Mouse (Mus musculus): ENCODE data around the gene Rasgef1b. TPM values are rescaled to one million over a fixed set of nuclear protein-coding genes. Genes with fewer than 3 reads are reported as not detected.
A peak's percentile ranks its signal among the peaks of the same experiment; 100 is the strongest.

Gene Rasgef1b
- polyA plus RNA-seq, 1 experiment from 2014 or later = 83.7 TPM

- ATAC-seq (ENCODE audit: low read depth) = no peak
- no peaks in the 10 kb centered on the region for H3K36me3 ChIP-seq (ENCODE audit: control insufficient read depth, insufficient read depth, low read length)
- WGBS = 89% methylated on average over 5 of the region's 5 CpGs
- H3K9ac ChIP-seq (replicated peaks; ENCODE audit: low read depth, low read length) = no peak overlapping the region
- H3K4me3 ChIP-seq (ENCODE audit: low read depth, low read length) = no peak overlapping the region
- no peaks in the 10 kb centered on the region for H3K27me3 ChIP-seq (ENCODE audit: control insufficient read depth, insufficient read depth, low read length)
- no peak overlapping the region for H3K4me2 ChIP-seq (ENCODE audit: low read depth, low read length)
- H3K27ac ChIP-seq (ENCODE audit: low read depth, low read length) = no peak overlapping the region
- H3K4me1 ChIP-seq (ENCODE audit: control insufficient read depth, insufficient read depth, low read length) = no peaks in the 10 kb centered on the region
- no peaks in the 10 kb centered on the region for H3K9me3 ChIP-seq (ENCODE audit: control insufficient read depth, low read length)
Observed at GRCm38 (mm10) chr5:99267338-99267737, 461.5 kb downstream of the Rasgef1b start.

DNA sequence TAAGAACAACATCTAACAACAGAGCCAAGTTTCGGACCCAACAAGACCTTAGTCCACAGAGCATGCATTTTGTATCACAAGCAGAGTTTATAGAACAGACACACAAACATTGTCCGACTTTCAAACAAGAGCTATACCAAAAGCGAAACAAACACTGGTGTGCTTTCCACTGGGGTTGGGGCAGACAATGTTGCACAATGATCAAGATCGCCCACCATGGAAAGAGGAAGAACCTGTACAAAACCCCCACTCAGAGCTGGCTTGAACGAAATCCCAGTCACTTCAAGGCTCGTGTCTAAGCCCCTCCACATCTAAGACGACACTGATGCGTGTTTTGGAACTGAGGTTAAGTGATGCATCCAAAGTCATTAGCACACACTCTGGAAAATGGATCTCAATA, 462.6 kb downstream of the Rasgef1b start:
- Histone ChIP-seq H3K4me3 (ENCODE audit: low read depth, low read length) (no peak overlapping the region), H3K9ac (replicated peaks; ENCODE audit: low read depth, low read length) (no peak overlapping the region), H3K4me2 (ENCODE audit: low read depth, low read length) (no peak overlapping the region), H3K27me3 (ENCODE audit: control insufficient read depth, insufficient read depth, low read length) (no peaks in the 10 kb centered on the region), H3K36me3 (ENCODE audit: control insufficient read depth, insufficient read depth, low read length) (no peaks in the 10 kb centered on the region), H3K27ac (ENCODE audit: low read depth, low read length) (no peak overlapping the region), H3K9me3 (ENCODE audit: control insufficient read depth, low read length) (no peaks in the 10 kb centered on the region), H3K4me1 (ENCODE audit: control insufficient read depth, insufficient read depth, low read length) (no peaks in the 10 kb centered on the region)
- no peak for ATAC-seq (ENCODE audit: low read depth)
- WGBS = 91% methylated on average over 8 of the region's 8 CpGs

DNA sequence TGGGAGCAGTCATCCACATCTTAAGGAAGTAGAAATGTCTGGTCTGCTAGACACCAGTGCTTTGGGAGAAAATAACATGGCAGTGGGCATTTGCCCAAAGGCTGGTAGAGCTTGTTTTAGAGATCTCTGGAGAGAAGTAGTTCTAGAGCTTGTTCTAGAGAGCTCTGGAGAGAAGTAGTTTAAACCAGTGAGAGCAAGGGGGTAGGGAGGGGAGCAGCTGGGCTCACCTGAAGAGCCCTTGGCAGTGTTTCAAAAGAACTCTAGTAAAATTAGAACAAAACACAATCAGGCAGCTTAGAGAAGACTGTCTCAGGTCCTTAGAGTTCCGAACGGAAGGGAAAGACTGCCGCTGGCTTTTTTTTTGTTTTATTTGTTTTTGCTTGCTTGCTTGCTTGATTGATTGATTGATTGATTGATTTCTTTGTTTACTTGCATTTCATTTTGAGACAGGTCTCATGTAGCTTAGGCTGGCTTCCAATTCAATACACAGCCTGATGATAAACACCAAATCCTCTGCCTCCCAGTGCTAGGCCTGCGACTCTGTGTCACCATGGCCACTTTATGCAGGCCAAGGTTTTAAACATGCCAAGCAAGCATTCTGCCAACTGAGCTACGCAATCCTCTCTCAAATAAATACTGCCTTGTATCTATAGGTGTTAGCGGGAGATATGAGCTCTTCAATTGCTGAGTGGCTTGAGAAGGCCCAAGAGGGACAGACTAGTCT, 466.5 kb downstream of the Rasgef1b start:
- Histone ChIP-seq H3K4me1 (ENCODE audit: control insufficient read depth, insufficient read depth, low read length) (no peaks in the 10 kb centered on the region), H3K4me2 (ENCODE audit: low read depth, low read length) (no peak overlapping the region), H3K9ac (replicated peaks; ENCODE audit: low read depth, low read length) (no peak overlapping the region), H3K27ac (ENCODE audit: low read depth, low read length) (no peak overlapping the region), H3K36me3 (ENCODE audit: control insufficient read depth, insufficient read depth, low read length) (no peaks in the 10 kb centered on the region), H3K4me3 (ENCODE audit: low read depth, low read length) (no peak overlapping the region), H3K27me3 (ENCODE audit: control insufficient read depth, insufficient read depth, low read length) (no peaks in the 10 kb centered on the region), H3K9me3 (ENCODE audit: control insufficient read depth, low read length) (no peaks in the 10 kb centered on the region)
- ATAC-seq (ENCODE audit: low read depth) = no peak
- 66% methylated on average over 6 of the region's 6 CpGs for WGBS

DNA sequence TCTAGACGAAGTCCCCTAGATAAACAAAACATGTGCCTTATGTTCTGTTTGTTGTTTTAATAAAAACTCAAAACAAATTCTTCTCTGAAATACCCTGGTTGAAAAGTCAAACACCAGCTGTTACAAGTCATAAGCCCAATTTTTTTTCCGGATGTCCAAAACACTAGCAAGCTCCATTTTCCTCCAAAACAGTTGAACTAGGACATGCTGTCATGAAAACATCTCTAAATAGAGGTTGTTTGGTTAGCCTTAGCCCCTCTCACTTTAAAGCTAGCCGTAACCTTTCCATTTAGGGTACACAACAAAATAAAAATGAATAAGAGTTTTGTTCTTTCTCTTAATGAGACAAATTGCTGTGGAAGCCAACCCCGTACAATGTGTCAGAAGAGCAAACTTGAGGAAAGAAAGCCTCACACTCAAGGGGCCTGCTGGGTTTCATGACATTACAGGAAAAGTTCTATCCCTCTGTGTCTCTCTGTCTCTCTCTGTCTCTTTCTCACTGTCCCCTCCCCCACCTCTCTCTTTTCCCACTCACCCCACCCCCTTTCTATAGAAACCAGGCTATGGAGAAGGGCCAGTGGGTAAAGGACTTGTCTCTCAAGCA, 467.6 kb downstream of the Rasgef1b start:
- H3K4me1 ChIP-seq (ENCODE audit: control insufficient read depth, insufficient read depth, low read length) = no peaks in the 10 kb centered on the region
- H3K36me3 ChIP-seq (ENCODE audit: control insufficient read depth, insufficient read depth, low read length) = no peaks in the 10 kb centered on the region
- H3K4me3 ChIP-seq (ENCODE audit: low read depth, low read length) = no peak overlapping the region
- H3K27ac ChIP-seq (ENCODE audit: low read depth, low read length) = no peak overlapping the region
- no peaks in the 10 kb centered on the region for H3K27me3 ChIP-seq (ENCODE audit: control insufficient read depth, insufficient read depth, low read length)
- H3K9me3 ChIP-seq (ENCODE audit: control insufficient read depth, low read length) = no peaks in the 10 kb centered on the region
- H3K9ac ChIP-seq (replicated peaks; ENCODE audit: low read depth, low read length) = no peak overlapping the region
- no peak for ATAC-seq (ENCODE audit: low read depth)
- 86% methylated on average over 4 of the region's 4 CpGs for WGBS
- no peak overlapping the region for H3K4me2 ChIP-seq (ENCODE audit: low read depth, low read length)

GRCm38 (mm10) chr5:99258003-99258500, 470.8 kb downstream of the Rasgef1b start:
- H3K36me3 ChIP-seq (ENCODE audit: control insufficient read depth, insufficient read depth, low read length) = no peaks in the 10 kb centered on the region
- no peak for ATAC-seq (ENCODE audit: low read depth)
- H3K4me3 ChIP-seq (ENCODE audit: low read depth, low read length) = no peak overlapping the region
- WGBS = 52% methylated on average over 4 of the region's 4 CpGs
- no peak overlapping the region for H3K4me2 ChIP-seq (ENCODE audit: low read depth, low read length)
- H3K27me3 ChIP-seq (ENCODE audit: control insufficient read depth, insufficient read depth, low read length) = no peaks in the 10 kb centered on the region
- H3K9ac ChIP-seq (replicated peaks; ENCODE audit: low read depth, low read length) = no peak overlapping the region
- H3K27ac ChIP-seq (ENCODE audit: low read depth, low read length) = no peak overlapping the region
- H3K9me3 ChIP-seq (ENCODE audit: control insufficient read depth, low read length) = no peaks in the 10 kb centered on the region
- H3K4me1 ChIP-seq (ENCODE audit: control insufficient read depth, insufficient read depth, low read length) = no peaks in the 10 kb centered on the region

GRCm38 (mm10) chr5:99252203-99253135, 476.4 kb downstream of the Rasgef1b start:
- peaks cover 17% of the 10 kb centered on the region for H3K4me1 ChIP-seq (ENCODE audit: control insufficient read depth, insufficient read depth, low read length)
- ATAC-seq (ENCODE audit: low read depth) = peak; percentile 95
- H3K9ac ChIP-seq (replicated peaks; ENCODE audit: low read depth, low read length) = peak overlapping the region; percentile 57
- H3K9me3 ChIP-seq (ENCODE audit: control insufficient read depth, low read length) = no peaks in the 10 kb centered on the region
- H3K4me2 ChIP-seq (ENCODE audit: low read depth, low read length) = peak overlapping the region; percentile 80
- no peaks in the 10 kb centered on the region for H3K27me3 ChIP-seq (ENCODE audit: control insufficient read depth, insufficient read depth, low read length)
- no peaks in the 10 kb centered on the region for H3K36me3 ChIP-seq (ENCODE audit: control insufficient read depth, insufficient read depth, low read length)
- under 1% methylated on average over 73 of the region's 78 CpGs for WGBS
- H3K27ac ChIP-seq (ENCODE audit: low read depth, low read length) = peak overlapping the region; percentile 74
- H3K4me3 ChIP-seq (ENCODE audit: low read depth, low read length) = peak overlapping the region; percentile 63

DNA sequence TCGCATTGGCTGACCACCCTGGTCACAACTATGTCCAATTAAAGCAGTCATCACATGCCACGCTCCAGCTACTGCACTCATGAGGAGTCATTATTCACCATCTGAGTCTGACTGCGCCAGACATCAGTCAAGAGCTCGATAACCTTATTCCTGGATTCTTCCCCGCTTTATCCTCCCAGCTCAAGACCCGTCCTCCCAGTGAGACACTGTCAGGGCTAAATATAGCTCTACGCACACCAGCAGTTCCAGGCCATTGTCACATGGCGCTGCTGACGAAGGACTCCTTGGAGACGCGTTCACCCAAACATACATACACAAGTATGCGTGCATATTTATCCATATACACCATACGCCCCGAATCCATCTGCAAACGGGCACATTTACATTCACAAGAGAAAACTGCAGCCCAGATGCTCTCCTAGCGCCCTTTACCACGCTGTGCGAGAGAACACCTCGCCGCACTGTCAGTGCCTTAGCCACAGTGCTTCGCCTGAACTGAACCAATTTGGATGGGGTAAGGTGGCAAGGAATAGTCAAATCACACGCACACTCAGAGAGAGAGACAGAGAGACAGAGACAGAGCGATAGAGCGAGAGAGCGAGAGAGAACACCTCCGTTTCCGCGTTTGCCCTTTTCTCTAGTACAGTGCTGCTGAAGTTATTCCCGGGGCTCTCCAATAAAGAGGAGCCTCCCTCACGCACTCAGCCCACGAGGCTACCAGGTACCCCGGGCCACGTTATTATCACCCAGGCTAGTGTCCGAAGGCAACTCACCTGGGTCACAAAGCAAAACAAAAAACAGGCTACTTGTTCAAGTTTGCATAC, 477.3 kb downstream of the Rasgef1b start:
- Histone ChIP-seq H3K4me2 (ENCODE audit: low read depth, low read length) (peak overlapping the region; percentile 80), H3K9me3 (ENCODE audit: control insufficient read depth, low read length) (no peaks in the 10 kb centered on the region), H3K27ac (ENCODE audit: low read depth, low read length) (peak overlapping the region; percentile 74), H3K4me3 (ENCODE audit: low read depth, low read length) (peak overlapping the region; percentile 63), H3K4me1 (ENCODE audit: control insufficient read depth, insufficient read depth, low read length) (peaks cover 26% of the 10 kb centered on the region), H3K9ac (replicated peaks; ENCODE audit: low read depth, low read length) (peak overlapping the region; percentile 57), H3K36me3 (ENCODE audit: control insufficient read depth, insufficient read depth, low read length) (no peaks in the 10 kb centered on the region), H3K27me3 (ENCODE audit: control insufficient read depth, insufficient read depth, low read length) (no peaks in the 10 kb centered on the region)
- WGBS = 2% methylated on average over 34 of the region's 34 CpGs
- ATAC-seq (ENCODE audit: low read depth) = peak; percentile 23; the same call in 1 of the 2 replicates

GRCm38 (mm10) chr5:99250820-99251219, 478.0 kb downstream of the Rasgef1b start:
- peak overlapping the region; percentile 74 for H3K27ac ChIP-seq (ENCODE audit: low read depth, low read length)
- H3K9me3 ChIP-seq (ENCODE audit: control insufficient read depth, low read length) = no peaks in the 10 kb centered on the region
- H3K27me3 ChIP-seq (ENCODE audit: control insufficient read depth, insufficient read depth, low read length) = no peaks in the 10 kb centered on the region
- peak overlapping the region; percentile 63 for H3K4me3 ChIP-seq (ENCODE audit: low read depth, low read length)
- ATAC-seq (ENCODE audit: low read depth) = no peak
- H3K36me3 ChIP-seq (ENCODE audit: control insufficient read depth, insufficient read depth, low read length) = no peaks in the 10 kb centered on the region
- peak overlapping the region; percentile 57; the same call in 1 of the 2 replicates for H3K9ac ChIP-seq (replicated peaks; ENCODE audit: low read depth, low read length)
- peaks cover 30% of the 10 kb centered on the region for H3K4me1 ChIP-seq (ENCODE audit: control insufficient read depth, insufficient read depth, low read length)
- 22% methylated on average over 5 of the region's 5 CpGs for WGBS
- H3K4me2 ChIP-seq (ENCODE audit: low read depth, low read length) = peak overlapping the region; percentile 80

Measured in neural tube, embryonic 14.5 days (tissue).